Mouse (Mus musculus) thymus, adult 2 months (tissue): ENCODE measurements around the gene Zfp36l2. TPM values are rescaled to one million over a fixed set of nuclear protein-coding genes. Genes with fewer than 3 reads are reported as not detected.

Experiments used
- DNase-seq: peaks from one replicate; pipeline ENCODE4 v3.0.0; 2021
- H3K27ac ChIP-seq: fragments of 200-500 bp; 2 replicates; pipeline ENCODE4 v1.5.1; 2012; ENCODE audit warnings: low read length, control low read depth; ENCODE audit not compliant: control insufficient read depth, insufficient read depth
- H3K27me3 ChIP-seq: fragments of 200-500 bp; 2 replicates; pipeline ENCODE4 v1.6.1; 2012; ENCODE audit warnings: mild to moderate bottlenecking, low read length, moderate library complexity, mixed read lengths; ENCODE audit not compliant: control insufficient read depth, insufficient read depth
- H3K36me3 ChIP-seq: fragments of 200-500 bp; 2 replicates; pipeline ENCODE4 v1.6.1; 2012; ENCODE audit warnings: mild to moderate bottlenecking, low read length, moderate library complexity; ENCODE audit not compliant: control insufficient read depth, insufficient read depth
- H3K4me1 ChIP-seq: fragments of 200-500 bp; replicated peaks from 2 replicates; pipeline ENCODE4 v1.6.1; 2012; ENCODE audit warnings: low read length; ENCODE audit not compliant: control insufficient read depth, insufficient read depth
- H3K4me3 ChIP-seq: fragments of 200-500 bp; 2 replicates; pipeline ENCODE4 v1.5.1; 2012; ENCODE audit warnings: mild to moderate bottlenecking, low read length, control low read depth, moderate library complexity; ENCODE audit not compliant: control insufficient read depth, insufficient read depth
- CTCF ChIP-seq: fragments of 200-500 bp; IDR thresholded peaks from 2 replicates; pipeline ENCODE4 v1.5.1; 2012; ENCODE audit warnings: mild to moderate bottlenecking, control low read depth, low read length, moderate library complexity, borderline replicate concordance; ENCODE audit not compliant: control insufficient read depth, poor library complexity, insufficient read depth; ENCODE audit errors: extremely low read depth
- POLR2A ChIP-seq: fragments of 200-500 bp; IDR thresholded peaks from 2 replicates; pipeline ENCODE4 v1.6.1; 2012; ENCODE audit warnings: mild to moderate bottlenecking, low read length, control low read depth, moderate library complexity; ENCODE audit not compliant: control insufficient read depth, poor library complexity, insufficient read depth; ENCODE audit errors: extremely low read depth
- WGBS: fragments of 180-500 bp; shearing (Covaris S2); methylation state at CpG from one replicate; pipeline ENCODE4 v1.1.7; 2018; 5-methylcytosine and 5-hydroxymethylcytosine counted together
- polyA plus RNA-seq: library from polyadenylated mRNA; depleted of rRNA; stranded (reverse); fragments of >200 nt; gene quantifications from 2 replicates; pipeline ENCODE4 v1.2.3, GENCODE M21; 2012

The Zfp36l2 gene
- polyA plus RNA-seq, 1 experiment, result 182 TPM

DNA sequence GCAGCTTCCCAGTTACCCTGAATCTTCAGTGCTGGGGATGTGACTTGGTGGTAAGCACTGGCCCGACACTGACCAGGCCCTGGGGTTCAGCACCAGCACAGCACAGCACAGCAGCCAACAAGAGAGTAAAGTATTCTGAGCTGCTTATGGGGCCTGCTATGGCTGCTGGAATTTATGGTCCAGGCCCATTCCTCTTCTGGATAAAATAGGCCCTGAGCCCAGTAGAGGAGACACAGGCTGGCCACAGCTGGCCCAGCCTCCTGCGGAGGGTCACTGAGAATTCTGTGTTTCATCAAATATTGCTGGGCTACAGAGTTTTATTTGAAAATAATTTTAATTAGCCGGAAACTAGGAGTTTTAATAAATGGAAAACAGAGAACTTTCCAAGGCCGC lies 7.8 kb downstream of the Zfp36l2 start:
- peak; percentile 25 for DNase-seq
- Histone ChIP-seq H3K4me1 (peaks cover 64% of the 10 kb centered on the region), H3K27me3 (no peaks in the 10 kb centered on the region), H3K27ac (peak overlapping the region; percentile 95), H3K36me3 (peaks cover 2% of the 10 kb centered on the region), H3K4me3 (no peak overlapping the region)
- 47% methylated on average over 4 of the region's 4 CpGs for WGBS
- TF ChIP-seq CTCF (no peak), POLR2A (no peak)

- H3K27ac ChIP-seq, result peak overlapping the region; percentile 95
- TF ChIP-seq CTCF, result no peak
- no peak for TF ChIP-seq POLR2A
- H3K27me3 ChIP-seq, result no peaks in the 10 kb centered on the region
- H3K4me3 ChIP-seq, result no peak overlapping the region
- no peaks in the 10 kb centered on the region for H3K36me3 ChIP-seq
- peaks cover 64% of the 10 kb centered on the region for H3K4me1 ChIP-seq
- DNase-seq, result peak; percentile 16
- 71% methylated on average over 17 of the region's 17 CpGs for WGBS
Observed at GRCm38 (mm10) chr17:84179026-84179972, 8.4 kb downstream of the Zfp36l2 start.

GRCm38 (mm10) chr17:84177481-84177880 lies 10.3 kb downstream of the Zfp36l2 start:
- DNase-seq, result peak; percentile 31
- Histone ChIP-seq H3K4me3 (no peak overlapping the region), H3K27ac (peak overlapping the region; percentile 19), H3K36me3 (no peaks in the 10 kb centered on the region), H3K27me3 (no peaks in the 10 kb centered on the region), H3K4me1 (peaks cover 54% of the 10 kb centered on the region)
- 13% methylated on average over 8 of the region's 8 CpGs for WGBS
- TF ChIP-seq POLR2A (no peak), CTCF (no peak)

- TF ChIP-seq POLR2A, result no peak
- TF ChIP-seq CTCF, result no peak
- Histone ChIP-seq H3K4me3 (no peak overlapping the region), H3K36me3 (no peaks in the 10 kb centered on the region), H3K27me3 (no peaks in the 10 kb centered on the region), H3K27ac (no peak overlapping the region), H3K4me1 (peaks cover 44% of the 10 kb centered on the region)
- DNase-seq, result no peak
- 74% methylated on average over 7 of the region's 7 CpGs for WGBS
Observed at GRCm38 (mm10) chr17:84176446-84176845, 11.3 kb downstream of the Zfp36l2 start.

DNA sequence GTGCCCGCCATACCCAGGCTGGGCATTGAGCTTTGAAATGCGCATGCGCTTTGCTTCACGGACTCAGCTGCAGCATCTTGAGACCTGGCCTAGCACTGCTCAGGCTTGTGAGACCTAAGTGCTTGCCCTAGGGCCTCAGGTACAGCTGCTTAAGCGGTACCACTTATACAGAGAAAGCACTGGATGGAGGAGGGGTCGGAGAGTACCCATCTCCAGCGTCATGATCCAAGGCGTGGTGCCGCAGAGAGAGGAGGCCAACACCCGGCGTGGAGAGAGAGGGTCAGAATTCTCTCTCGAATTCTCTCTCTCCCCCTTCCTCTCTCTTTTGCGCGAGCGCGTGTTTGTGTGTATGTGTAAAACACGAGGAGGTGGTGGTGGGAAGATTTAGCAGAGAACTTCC lies 12.6 kb downstream of the Zfp36l2 start:
- WGBS, result 98% methylated on average over 17 of the region's 17 CpGs
- H3K27ac ChIP-seq, result no peak overlapping the region
- H3K4me1 ChIP-seq, result peaks cover 33% of the 10 kb centered on the region
- no peak overlapping the region for H3K4me3 ChIP-seq
- no peaks in the 10 kb centered on the region for H3K27me3 ChIP-seq
- no peak for DNase-seq
- H3K36me3 ChIP-seq, result no peaks in the 10 kb centered on the region
- TF ChIP-seq CTCF, result no peak
- no peak for TF ChIP-seq POLR2A

GRCm38 (mm10) chr17:84167377-84167776 lies 20.4 kb downstream of the Zfp36l2 start:
- 78% methylated on average over 4 of the region's 4 CpGs for WGBS
- peaks cover 51% of the 10 kb centered on the region for H3K4me1 ChIP-seq
- H3K4me3 ChIP-seq, result no peak overlapping the region
- TF ChIP-seq POLR2A (no peak), CTCF (no peak)
- H3K27ac ChIP-seq, result no peak overlapping the region
- no peaks in the 10 kb centered on the region for H3K36me3 ChIP-seq
- no peak for DNase-seq
- no peaks in the 10 kb centered on the region for H3K27me3 ChIP-seq
